Mouse (Mus musculus) embryonic fibroblast, embryonic 13.5 days (primary cell): ENCODE data around the gene Phf21a.

ENCODE experiments used
- CTCF ChIP-seq: IDR thresholded peaks from 2 replicates; pipeline ENCODE4 v1.5.1; 2011; ENCODE audit warnings: mild to moderate bottlenecking, control low read depth, low read length, moderate library complexity, borderline replicate concordance; ENCODE audit not compliant: insufficient read depth
- POLR2A ChIP-seq: IDR thresholded peaks from 2 replicates; pipeline ENCODE4 v1.6.1; 2011; ENCODE audit warnings: low read depth, mild to moderate bottlenecking, control low read depth, low read length, moderate library complexity

- TF ChIP-seq CTCF (no peak), POLR2A (no peak)
These were observed 292.5 kb downstream of the Phf21a start for GRCm38 (mm10) chr2:92385113-92386051.
